Mouse (Mus musculus): ENCODE measurements around the gene Srebf1. TPM values are rescaled to one million over a fixed set of nuclear protein-coding genes. Genes with fewer than 3 reads are reported as not detected.

Gene Srebf1
- total RNA-seq, 2 experiments from 2014 or later = 23.3 to 29.3 TPM

- peak; percentile 58 for ATAC-seq (replicated peaks; ENCODE audit: poor library complexity)
These were observed 70.0 kb downstream of the Srebf1 start for GRCm38 (mm10) chr11:60152339-60152738.

- no peak for ATAC-seq (replicated peaks; ENCODE audit: poor library complexity)
These were observed 71.7 kb downstream of the Srebf1 start for GRCm38 (mm10) chr11:60150677-60151076.

Other genes starting within 250 kb of the Srebf1 start
- gene Pemt, start 176.1 kb downstream of the Srebf1 start, total RNA-seq (2015) = 14.2 and 20.6 TPM in 2 replicates
- gene Pemt, start 176.1 kb downstream of the Srebf1 start, total RNA-seq (2017) = 4.3 and 7.7 TPM in 2 replicates
- gene Rai1, start 117.6 kb downstream of the Srebf1 start, total RNA-seq (2015) = 26.8 and 35.7 TPM in 2 replicates
- gene Rai1, start 117.6 kb downstream of the Srebf1 start, total RNA-seq (2017) = 10.8 and 11.7 TPM in 2 replicates
- 6.8 and 9.0 TPM in 2 replicates for gene Tom1l2, start 130.3 kb upstream of the Srebf1 start, total RNA-seq (2015)
- gene Tom1l2, start 130.3 kb upstream of the Srebf1 start, total RNA-seq (2017) = 4.5 and 4.8 TPM in 2 replicates
- gene Drc3, start 130.7 kb upstream of the Srebf1 start, total RNA-seq (2015) = 0.37 TPM in 1 of 2 replicates, not detected in the other
- gene Drc3, start 130.7 kb upstream of the Srebf1 start, total RNA-seq (2017) = 0.24 and 4.3 TPM in 2 replicates
- gene Gid4, start 194.6 kb upstream of the Srebf1 start, total RNA-seq (2015) = 26.4 and 32.7 TPM in 2 replicates
- gene Gid4, start 194.6 kb upstream of the Srebf1 start, total RNA-seq (2017) = 28.6 and 35.4 TPM in 2 replicates
- 24.4 and 25.4 TPM in 2 replicates for gene Atpaf2, start 195.9 kb upstream of the Srebf1 start, total RNA-seq (2015)
- 50.7 and 72.1 TPM in 2 replicates for gene Atpaf2, start 195.9 kb upstream of the Srebf1 start, total RNA-seq (2017)
- 34.4 and 39.0 TPM in 2 replicates for gene Drg2, start 232.0 kb upstream of the Srebf1 start, total RNA-seq (2015)
- 57.7 and 58.8 TPM in 2 replicates for gene Drg2, start 232.0 kb upstream of the Srebf1 start, total RNA-seq (2017)
- gene Myo15, start 246.8 kb upstream of the Srebf1 start, total RNA-seq (2015) = 0.02 TPM in 2 replicates
- 0.07 TPM in 1 of 2 replicates, not detected in the other for gene Myo15, start 246.8 kb upstream of the Srebf1 start, total RNA-seq (2017)

Measured in megakaryocyte progenitor cell, adult 5-6 weeks (primary cell).